Mouse (Mus musculus): ENCODE measurements around the gene Ascc3. TPM values are rescaled to one million over a fixed set of nuclear protein-coding genes. Genes with fewer than 3 reads are reported as not detected.
A peak's percentile ranks its signal among the peaks of the same experiment; 100 is the strongest.

Gene Ascc3
- 10 to 100 TPM; 44.1 to 46.5 TPM for total RNA-seq (2021)
- long read RNA-seq, experiment 1 = 0 reads
- long read RNA-seq, experiment 2, partial matches to known transcripts = 6 of 6 reads
- long read RNA-seq, experiment 2, other reads (novel, unspliced or antisense) = 0 of 6 reads

DNA sequence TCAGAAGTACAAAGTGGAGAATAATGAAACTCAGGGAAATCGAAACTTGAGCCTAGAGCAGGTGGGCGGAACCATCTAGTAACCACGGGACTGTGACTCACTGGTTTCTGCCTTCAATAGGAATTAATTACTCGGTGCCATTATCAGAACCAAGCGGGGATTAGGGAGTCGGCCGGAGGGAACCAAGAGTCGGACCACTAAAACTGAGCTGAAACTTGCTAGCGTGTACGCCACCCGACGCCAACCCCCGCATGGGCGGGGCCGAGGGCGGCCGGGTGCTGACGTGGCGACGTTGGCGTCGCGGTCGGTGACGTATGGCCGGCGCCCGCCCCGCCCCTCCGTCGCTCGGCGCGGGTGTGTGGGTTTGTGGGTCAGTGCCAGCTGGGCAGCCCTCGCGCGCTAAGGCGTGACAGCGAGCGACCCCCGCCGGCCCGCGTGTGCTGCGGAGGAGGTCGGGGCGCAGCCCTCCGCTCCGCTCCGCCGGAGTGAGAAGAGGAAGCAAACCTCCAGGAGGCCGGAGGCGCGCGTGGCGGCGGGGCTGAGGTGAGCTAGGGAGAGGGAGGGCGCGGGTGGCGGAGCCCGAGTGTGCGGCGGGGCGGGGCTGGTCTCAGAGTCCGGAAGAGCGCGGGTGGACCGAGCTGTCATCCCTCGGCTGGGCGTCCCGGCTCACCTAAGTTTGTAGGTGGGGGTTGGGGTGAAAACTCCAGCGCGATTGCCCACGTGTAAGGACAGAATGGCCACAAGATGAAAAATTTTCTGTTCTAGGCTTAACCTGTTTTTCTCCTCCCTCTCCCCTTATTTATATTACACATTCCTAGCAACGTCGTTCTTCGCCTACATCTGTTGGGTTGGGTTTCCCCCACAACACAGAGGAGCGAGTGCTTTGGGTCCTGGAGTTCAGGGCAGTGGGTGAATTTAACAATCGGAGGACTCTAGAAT is at the start of gene Ascc3:
TSS of gene Ascc3 (plus strand) at position 315 of the 939 bp plus-strand sequence.
- peak; percentile 84 to 90 for DNase-seq (ENCODE audit: low spot score in 2 of 2)

DNA sequence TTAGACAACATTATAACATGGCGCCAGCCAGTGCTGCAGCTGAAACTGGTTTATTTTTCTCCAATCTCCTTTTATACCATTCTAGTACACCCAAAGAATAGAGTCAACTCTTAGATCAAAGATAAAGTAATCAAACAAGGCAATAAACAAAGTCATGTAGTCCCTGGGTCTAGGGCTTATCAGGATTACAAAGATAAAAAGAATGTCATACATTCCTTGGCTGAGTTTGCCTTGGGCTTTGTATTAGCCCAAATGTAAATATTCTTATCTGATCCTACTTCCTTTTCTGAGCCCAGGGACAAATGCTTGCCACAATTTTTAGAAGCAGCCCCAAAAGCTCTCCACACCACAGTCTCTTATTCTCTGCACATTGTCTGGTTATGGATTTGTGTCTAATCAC is 7.7 kb upstream of the Ascc3 start:
- no peak for DNase-seq (ENCODE audit: low spot score in 2 of 2)

DNA sequence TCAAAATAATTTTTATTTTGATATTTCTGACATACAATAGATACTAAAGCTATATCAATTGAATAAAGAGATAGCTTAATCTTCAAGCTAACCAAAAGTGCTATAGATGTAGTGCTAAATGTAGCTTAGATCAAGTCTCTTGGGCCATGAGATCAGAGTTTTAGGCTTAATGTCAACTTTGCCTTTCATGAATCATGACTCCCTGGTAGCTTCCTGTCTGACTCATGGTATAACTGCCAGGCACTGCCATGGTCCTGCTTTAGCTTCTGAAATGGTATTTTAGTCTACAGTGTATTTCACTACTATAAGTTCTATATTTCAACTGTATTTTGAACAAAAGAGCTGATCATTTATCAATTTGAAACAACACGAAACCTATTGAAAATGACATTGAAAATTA is 5.9 kb upstream of the Ascc3 start:
- no peak for DNase-seq (ENCODE audit: low spot score in 2 of 2)

DNA sequence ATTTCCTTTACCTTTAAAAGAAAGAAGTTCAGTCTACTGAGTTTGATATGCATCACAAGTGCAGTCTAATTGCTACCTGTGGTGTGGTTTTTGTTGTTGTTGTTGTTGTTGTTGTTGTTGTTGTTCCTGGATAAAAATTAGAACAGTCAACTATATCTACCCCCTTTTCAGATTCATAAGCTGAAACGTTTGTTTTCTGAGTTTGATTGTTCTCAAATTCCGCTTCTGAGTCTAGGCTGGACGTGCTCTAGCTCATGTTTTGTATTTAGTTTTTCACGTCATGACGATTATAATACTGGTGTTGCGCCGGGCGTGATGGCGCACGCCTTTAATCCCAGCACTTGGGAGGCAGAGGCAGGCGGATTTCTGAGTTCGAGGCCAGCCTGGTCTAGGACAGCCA is 902 bp downstream of the Ascc3 start:
- no peak for DNase-seq (ENCODE audit: low spot score in 2 of 2)

DNA sequence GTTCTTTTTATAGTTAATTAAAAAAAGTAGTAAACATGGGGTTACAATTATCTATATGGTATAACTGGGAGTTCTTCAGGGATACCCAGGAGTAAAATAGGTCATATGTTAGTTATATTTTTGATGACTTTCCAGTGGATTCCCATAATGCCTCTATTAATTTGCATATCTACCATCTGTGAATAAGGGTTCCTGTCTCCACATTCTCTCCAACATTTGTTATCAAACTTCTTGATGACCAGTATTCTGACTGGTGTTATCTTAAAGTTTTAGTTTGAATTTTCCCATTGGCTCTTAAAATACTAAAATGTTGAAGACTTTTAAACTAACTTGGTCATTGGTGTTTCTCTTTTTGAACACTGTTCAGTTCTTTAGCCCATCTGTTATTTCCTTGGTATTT is 2.9 kb downstream of the Ascc3 start:
- DNase-seq (ENCODE audit: low spot score in 2 of 2) = no peak

DNA sequence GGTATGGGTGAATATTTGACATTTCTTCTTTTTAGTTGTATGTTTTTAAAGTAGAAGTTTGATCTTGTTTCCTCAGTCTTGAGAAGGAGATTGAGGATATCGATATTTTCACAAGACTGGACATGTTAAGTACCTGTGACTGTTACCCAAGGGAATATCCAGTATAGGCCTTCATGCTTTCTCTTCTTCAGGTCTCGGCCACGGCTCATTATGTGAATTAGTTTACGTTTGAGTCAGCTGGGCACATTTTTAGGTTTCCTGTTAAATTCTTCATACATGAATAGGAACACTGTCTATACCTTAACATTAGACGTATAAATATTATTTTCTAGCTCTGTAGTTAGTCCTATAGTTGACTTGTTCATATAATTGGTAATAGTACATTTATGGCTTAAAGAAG is 12.4 kb downstream of the Ascc3 start:
- no peak for DNase-seq (ENCODE audit: low spot score in 2 of 2)

DNA sequence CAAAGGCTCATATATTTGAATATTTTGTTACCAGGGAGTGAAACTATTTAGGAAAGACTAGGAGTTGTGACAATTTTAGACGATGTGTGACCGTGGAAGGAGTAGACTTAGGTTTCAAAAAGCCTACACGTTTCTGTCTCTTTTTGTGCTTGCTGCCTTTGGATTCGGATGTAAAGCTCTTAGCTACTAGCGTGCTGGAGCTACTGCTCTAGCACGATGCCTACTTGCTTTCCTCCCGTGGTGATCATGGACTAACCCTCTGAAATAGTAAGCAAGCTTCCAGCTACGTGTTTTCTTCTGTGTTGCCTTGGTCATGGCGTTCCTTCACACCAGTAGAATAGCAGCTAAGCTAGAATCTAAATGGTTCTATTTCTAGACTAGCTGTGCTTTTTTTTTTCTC is 21.4 kb downstream of the Ascc3 start:
- DNase-seq (ENCODE audit: low spot score in 2 of 2) = no peak

DNA sequence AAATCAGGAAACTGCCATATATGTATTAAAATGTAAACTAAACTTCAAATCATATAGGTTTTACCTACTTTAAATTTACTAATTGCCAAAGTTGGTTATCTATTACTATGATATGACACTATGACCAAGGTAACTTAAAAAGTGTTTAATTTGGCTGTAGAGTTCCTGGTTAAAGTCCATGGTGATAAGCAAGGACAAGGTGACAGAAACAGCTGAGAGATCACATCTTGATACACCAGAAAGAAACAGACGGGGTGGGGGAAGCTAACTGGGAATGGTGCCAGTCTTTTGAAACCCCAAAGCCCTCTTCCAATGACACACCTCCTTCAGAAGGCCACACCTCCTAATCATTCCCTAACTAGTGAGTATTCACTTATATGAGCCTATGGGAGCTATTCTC is 33.4 kb downstream of the Ascc3 start:
- no peak for DNase-seq (ENCODE audit: low spot score in 2 of 2)

DNA sequence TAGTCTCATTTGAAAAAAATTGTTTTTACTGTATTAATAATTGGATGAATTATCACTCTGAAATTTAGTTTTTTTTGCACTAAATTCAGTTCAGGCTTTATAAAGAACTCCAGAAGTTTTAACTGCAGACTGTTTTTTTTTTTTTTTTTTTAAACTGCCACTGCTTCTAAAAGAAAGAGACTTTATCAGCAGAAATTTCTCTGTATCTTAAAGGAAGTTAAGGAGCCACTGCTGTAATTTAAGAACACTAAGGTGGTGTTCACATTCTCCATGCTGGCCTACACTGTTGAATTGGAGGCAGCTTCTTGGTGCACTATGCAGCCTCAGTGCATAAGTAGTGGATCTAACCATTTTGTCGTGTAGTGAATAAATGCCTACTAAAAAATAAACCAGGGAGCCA is 47.1 kb downstream of the Ascc3 start:
- no peak for DNase-seq (ENCODE audit: low spot score in 2 of 2)

DNA sequence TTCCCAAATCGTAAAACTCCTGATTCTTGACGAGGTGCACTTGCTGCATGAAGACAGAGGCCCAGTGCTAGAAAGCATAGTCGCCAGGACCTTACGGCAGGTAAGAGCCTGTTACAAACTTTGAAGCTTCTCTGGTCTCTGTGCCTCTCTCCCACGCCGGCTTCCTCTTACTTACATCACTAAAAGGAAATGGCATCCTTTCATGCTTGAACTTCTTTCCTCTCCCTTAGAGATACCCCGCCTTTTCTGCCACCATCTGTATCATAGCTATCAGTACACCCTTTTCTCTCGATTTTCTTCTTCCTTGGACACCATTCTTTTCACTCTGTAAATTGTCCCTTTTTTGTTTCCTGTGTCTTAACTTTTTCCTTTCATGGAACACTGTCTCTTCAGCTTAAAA is 58.1 kb downstream of the Ascc3 start:
- DNase-seq (ENCODE audit: low spot score in 2 of 2) = no peak

DNA sequence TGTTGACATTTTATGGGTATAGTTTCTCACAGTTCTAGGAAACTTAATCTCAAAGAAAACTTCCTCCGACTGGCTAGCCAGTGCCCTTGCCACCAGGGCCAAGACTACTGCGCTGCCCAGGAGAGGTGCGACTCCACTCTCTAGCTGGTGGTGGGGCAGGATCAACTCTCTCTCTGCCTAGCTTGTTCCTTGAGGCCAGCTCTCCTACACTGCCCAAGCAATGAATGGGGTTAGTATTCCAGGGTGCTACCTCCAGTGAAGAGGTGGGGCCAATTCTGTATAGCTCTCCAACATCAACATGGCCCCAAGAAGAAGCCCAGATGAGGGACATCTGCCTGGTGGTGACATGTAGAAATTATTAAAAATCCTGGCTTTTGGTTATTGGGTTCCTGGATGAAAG is 61.1 kb downstream of the Ascc3 start:
- DNase-seq (ENCODE audit: low spot score in 2 of 2) = no peak

DNA sequence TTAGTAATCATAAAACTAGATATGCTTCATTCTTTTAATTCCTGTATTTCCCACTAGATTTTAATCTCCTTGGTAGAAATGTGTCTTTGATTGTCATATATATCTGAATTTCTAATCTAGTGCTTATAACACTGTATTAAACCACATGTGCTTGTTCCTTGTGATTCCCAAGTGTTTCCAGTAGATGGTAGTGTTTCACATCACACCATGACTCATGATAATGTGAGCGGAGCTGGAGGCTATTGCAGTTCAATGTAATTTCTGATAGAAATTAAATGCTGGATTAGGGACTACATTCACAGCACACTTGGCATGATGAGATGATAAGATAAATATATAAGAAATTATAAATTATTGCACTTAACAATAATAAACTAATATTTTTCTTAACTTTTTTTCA is 64.9 kb downstream of the Ascc3 start:
- DNase-seq (ENCODE audit: low spot score in 2 of 2) = no peak

DNA sequence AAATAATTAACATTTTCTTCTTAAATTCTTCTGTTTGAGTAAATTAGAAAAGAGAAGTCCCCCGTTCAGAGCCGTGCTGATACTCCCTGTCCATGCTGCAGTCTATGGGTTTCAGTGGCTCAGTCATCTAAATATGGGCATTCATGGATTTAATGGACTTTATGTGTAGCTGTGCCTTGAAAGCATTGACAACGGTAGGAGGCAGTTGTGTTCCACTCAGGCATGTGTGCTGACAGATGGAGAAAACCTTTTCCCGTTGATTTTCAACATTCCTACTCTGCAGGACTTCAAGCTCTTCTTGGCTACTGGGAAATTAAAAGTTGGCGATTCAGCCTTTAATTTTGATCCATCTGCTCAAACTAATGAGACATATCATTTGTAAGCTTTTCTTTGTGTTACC is 79.0 kb downstream of the Ascc3 start:
- no peak for DNase-seq (ENCODE audit: low spot score in 2 of 2)

DNA sequence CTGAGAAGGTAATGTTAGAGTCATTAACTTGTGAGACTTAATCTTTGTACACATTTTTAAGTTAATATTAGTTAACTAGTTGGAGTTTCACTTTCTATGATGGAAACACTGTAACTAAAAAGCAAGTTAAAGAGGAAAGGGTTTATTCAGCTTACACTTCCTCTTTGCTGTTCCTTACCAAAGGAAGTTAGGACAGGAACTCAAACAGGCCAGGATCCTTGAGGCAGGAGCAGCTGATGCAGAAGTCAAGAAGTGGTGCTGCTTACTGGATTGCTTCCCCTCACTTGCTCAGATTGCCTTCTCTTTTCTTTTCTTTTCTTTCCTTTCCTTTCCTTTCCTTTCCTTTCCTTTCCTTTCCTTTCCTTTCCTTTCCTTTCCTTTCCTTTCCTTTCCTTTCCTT is 97.9 kb downstream of the Ascc3 start:
- no peak for DNase-seq (ENCODE audit: low spot score in 2 of 2)

DNA sequence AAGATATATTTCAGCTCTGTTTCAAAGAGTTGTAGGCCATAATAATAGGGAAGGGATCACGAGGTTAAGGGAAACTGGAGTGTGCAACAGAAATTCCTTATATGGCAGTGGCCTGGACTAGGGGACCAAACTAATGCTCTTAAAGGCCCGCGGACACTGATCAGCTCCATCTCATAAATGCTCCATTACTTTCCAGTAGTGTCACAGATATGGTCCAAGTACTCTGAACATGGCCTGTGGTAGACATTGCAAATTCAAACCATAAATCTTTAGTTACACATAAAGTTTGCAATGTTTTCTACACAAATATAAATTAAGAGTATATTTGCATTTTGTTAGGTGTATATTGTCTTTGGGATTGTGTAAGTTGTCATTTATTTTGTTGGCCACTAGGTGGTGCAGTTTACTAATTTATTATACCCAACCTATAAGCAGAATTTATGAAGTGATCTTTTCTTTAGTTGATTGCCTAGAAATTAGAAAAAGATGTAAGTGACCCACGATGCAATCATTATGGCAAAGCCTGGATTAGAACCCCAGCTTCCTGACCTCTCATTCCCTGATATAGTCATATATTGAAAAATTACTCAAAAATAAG is 106.5 kb downstream of the Ascc3 start:
- no peak for DNase-seq (ENCODE audit: low spot score in 2 of 2)

DNA sequence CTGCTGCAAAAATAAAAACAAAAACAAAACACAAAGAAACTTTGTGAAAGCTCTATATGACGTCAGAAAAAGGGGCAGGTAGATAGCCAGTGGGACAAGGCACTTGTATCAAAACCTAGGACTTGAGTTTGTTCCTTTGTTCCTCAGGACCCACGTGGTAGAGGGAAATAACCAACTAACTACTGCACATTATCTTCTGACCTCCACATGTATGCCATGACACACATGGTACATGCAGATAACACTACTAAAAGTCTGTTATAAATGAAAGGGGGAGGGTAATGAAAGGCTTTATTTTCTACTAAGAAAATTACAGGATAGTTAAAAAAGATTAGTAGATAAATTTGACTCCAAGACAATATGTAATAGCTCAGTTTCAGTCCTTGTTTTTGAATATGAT is 109.3 kb downstream of the Ascc3 start:
- no peak for DNase-seq (ENCODE audit: low spot score in 2 of 2)

DNA sequence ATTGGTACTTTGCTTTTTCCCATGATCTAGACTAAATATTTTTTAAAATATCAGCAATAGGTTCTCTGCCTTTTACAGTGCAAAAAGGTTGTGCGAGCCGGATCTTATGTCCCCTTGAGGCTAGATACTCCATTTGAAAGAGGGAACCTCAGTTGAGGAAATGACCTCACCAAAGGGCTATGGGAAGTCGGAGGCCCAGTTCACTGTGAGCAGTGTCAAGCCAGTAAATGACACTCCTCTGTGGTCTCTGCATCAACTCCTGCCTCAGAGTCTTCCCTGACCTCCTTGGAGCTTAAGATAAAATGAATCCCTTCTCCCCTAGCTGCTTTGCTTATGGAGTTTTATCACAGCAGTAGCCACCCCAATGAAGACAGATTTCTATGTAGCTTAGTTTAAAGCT is 109.9 kb downstream of the Ascc3 start:
- no peak for DNase-seq (ENCODE audit: low spot score in 2 of 2)

DNA sequence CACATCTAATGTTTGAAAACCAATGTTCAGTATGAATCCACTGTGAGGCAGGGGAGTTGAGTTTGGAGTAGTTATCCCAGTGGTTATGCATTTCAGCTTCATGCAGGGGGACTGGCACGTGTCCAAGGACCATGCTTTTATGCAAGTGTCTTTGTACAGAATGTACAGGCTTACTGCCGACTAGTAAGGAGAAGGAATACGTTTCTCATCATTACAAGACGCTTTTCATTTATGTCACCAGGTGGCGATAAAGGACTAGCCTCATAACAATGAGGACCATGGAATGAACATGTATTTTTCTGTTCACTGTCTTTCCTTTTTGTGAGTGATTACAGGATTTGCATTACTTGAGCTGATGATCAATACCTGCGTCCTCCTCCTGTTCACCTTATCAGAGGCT is 111.7 kb downstream of the Ascc3 start:
- DNase-seq (ENCODE audit: low spot score in 2 of 2) = no peak

DNA sequence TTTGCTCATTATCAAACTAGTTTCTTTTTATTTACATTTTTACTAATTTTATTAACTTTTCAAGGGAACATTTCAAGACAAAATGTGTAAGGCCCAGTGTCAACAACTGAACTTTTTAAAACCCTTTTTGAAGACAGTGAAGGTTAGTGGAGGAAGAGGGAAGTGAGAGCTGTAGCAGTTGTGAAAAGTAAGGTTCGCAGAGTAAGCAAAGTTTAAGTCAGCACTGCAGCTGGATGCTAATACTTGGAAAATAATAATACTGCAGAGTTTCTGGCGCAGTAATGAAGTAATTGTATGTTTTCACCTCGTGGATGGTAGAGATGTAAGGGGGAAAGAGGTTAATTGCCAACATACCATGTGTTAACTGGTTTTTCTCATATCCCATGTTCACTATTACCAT is 112.4 kb downstream of the Ascc3 start:
- no peak for DNase-seq (ENCODE audit: low spot score in 2 of 2)

DNA sequence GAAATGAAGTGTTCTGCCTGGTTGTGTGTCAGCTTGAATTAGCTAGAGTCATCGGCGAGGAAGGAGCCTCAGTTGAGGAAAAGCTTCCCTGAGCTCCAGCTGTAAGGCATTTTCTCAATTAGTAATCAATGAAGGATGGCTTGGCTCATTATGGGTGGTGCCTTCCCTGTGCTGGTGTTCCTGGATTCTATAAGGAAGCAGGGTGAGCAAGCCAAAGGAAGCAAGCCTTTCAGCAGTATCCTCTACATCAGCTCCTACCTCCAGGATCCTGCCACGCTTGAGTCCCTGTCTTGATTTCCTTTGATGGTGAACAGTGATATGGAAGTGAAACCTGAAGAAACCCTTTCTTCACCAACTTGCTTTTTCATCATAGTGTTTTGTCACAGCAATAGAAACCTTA is 118.8 kb downstream of the Ascc3 start:
- no peak for DNase-seq (ENCODE audit: low spot score in 2 of 2)

DNA sequence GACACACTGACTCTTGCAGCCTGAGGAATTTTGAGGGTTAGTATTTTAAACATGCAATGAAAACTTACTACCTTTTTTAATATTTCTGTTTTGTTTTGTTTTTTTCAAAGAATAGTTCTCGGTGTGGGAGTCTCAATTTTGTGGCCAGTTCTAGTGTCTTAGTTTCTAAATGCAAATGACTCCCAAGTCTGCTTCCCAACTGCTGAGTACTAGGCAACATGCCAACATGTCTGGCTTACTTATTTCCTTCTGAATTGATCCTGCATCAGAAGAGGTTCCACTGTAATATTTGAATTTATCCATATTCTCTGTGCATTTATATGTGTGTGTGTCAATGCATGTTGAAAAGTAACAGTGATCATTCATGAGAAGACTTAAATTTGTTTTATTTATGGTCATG is 119.3 kb downstream of the Ascc3 start:
- no peak for DNase-seq (ENCODE audit: low spot score in 2 of 2)

DNA sequence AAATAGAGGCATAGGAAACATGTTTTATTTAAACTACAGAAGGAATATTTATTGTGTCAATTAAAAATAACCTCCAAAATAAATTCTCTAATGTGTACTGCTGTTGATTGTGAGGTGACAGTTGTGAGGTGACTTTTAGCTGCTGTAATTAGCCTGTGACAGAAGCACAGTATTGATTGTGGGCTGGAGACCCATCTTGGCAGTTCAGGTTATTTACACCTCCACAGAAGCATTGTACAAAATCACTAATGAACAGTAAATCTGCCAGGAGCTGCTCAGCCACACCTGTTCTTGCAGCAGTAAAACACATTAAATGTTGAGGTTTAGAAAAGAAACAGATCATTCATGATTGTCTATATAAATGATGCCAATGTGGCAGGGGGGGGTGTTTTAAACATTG is 141.0 kb downstream of the Ascc3 start:
- no peak for DNase-seq (ENCODE audit: low spot score in 2 of 2)

DNA sequence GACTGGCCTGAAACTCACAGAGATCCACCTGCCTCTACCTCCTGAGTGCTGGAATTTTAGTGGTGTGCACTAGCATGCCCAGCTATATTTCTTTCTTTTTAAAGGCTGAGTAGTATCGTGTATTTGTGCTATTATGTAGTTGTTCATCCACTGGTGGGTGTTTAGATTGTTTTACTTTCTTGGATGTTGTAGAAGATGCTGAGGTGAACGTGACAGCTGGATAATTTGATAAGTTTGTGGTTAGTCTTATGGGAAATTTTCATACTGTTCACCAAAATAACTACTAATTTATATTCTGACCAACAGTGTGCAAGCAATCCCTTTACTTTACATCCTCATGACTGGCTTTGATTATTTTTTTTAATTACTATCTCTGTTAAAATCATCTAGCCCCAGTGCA is 169.6 kb downstream of the Ascc3 start:
- DNase-seq (ENCODE audit: low spot score in 2 of 2) = no peak

Data from adrenal gland, postnatal 4 days (tissue).